Mouse (Mus musculus): ENCODE results near the gene Cacna1h. TPM values are rescaled to one million over a fixed set of nuclear protein-coding genes. Genes with fewer than 3 reads are reported as not detected.

Gene Cacna1h
- total RNA-seq, 2 experiments from 2014 or later = 23.5 to 46.0 TPM

GRCm38 (mm10) chr17:25408302-25408999 lies 25.1 kb downstream of the Cacna1h start:
- no peak for DNase-seq

- DNase-seq = peak; percentile 40
These were observed 26.2 kb downstream of the Cacna1h start for GRCm38 (mm10) chr17:25407352-25407751.

DNA sequence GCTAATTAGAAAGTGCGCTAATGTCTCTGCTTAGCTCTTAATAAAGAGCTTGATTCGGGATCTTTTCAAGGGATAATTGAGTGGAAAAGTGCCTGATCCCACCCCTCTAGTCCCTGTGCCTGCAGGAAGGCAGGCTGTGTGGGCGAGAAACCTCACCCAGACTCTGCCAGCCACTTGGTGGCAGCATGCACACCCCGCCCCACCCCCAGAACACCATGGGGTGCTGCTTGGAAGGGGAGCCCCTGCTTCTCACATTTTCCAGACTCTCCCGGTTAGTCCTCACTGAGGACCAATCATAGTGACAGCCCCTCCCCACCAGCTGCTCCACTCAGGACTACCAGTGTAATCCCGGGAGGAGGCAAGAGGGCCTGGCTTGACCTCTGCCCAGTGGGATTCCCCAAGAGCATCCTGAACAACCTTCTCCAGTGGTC lies 27.6 kb downstream of the Cacna1h start:
- DNase-seq = peak; percentile 47

DNA sequence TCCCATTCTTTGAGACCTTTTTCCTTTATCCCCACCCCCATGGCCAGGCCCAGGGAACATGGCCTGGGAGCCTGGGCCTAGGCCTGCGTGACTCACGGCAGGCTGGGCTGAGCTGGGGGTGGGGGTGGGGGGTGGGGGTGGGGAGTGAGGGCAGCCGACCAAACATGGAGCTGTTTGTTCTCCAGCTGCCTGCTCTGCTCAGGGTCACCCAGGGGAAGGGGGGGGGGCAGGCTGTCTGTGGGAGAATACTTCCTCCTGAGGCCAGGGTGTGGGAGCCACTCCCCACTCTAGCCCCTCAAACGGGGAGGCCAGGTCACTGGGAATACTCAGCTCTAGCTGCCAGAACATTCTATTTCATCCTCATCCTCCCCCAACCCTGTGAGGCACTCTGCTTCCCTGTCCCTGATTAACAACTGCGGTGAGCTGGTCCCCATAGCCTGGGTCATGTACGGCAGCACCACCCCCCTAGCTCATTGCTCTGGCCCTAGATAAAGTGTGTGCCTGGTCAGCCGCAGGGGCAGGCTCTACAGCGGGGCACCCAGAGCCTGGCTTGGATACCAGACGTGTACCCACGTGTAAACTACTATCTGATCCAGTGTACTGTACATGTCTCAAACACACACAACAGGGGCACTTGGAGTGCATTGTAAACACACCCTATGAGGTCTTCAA lies 28.2 kb downstream of the Cacna1h start:
- peak; percentile 61 for DNase-seq

DNA sequence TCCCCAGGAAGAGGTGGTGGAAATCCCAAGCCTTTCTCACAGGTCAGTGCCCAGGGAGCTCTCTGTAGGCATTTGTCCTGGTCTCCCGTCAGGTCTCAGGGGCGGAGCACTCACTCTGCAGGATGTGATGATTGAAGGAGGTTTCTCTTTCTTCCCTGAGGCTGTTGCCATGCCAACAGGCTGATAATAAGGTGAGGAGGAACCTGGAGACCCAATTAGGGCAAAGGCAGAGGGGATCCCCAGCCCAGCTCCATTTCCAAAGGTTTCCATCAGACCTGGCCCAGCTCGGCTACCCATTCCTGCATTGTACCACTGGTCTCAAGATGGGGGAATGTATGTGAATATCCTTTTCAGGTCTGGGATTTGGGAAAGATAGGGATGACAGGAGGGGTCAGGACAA lies 29.4 kb downstream of the Cacna1h start:
- no peak for DNase-seq

DNA sequence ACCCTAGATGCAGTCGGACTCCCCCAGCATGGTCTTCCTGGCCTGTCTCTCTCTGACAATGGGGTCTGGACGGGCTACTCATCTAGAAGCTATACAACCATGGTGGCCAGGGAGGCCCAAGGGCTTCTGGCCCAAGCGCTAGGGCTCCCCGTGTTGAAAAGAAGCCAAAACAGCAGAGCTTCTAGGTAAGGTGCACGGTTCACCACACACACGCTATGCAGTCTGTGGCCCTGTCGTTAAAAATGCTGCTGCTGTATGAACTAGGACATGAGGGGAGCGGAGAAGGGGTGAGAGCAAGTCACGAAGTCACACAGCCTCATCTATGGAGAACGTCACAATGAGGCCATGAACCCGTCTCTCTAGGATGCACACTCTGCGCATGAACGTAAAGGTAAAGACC lies 31.4 kb downstream of the Cacna1h start:
- DNase-seq = no peak

- DNase-seq = no peak
These were observed 32.1 kb downstream of the Cacna1h start for GRCm38 (mm10) chr17:25401491-25401890.

GRCm38 (mm10) chr17:25400443-25400842 lies 33.1 kb downstream of the Cacna1h start:
- DNase-seq = peak; percentile 78

DNA sequence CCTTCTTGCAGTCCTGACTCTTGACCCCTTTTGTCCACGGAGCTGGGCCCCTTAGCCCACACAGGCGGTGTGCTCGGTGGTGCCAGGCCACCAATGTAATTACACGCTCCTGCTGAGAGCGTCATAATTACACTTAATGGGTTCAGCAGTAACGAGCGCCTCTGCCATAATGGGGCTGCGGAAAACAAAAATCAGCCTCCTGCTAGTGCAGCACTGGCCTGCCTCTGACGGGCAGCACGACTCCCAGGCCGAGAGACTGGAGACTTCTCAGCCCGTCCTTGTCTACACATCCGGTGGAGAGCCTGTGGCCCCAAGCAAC lies 35.1 kb downstream of the Cacna1h start:
- DNase-seq = no peak

DNA sequence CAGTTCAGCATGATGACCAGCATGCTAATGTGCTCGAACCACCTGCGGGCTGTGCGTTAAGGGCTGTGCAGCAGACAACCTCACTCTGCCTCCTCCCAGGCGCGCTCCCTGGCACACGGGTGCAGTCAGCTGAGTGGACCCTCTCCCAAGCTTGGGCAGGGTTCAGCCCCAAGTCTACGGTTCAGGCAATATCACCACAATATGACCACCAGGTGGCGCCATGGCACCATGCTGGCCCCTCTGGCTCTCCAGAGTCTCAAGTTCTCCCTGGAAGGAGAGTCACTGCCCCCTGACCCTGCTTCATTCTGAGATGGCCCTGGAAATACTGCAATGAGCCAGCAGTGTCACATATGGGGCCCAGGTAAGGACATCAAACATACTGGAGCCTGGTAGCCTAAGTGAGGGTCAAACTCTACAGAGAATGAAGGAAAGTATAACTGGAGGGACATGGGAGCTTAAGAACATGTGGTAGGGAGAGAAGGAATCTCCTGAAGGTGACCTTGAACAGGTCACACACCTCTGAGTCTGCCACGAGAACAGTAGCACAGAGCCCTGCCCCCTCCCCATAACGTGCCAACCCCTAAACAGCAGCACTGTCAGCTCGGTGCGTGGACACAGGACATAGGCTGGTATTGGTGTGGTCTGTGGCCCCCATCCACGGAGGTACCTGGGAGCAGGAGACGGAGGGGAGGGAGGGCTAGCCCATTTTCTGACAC lies 35.6 kb downstream of the Cacna1h start:
- peak; percentile 91 for DNase-seq

DNA sequence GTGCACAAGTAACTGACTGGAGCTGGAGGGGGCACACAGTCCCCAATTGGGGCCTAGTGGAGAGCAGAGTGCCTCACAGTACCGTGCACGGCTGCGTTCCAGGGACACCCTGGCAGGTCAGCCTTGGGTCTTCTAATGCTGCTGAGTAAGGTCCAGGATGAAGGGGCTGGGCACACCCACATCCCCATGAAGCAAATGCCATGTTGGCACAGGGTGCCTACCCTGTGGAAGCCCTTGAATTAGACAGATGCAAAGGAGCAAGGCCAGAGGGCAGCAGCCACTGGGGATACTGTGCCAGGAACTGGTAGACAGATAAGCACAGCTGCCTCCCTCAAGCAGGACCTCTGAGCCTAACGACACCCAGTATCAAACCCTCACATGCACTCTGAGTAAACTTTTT lies 39.1 kb downstream of the Cacna1h start:
- DNase-seq = peak; percentile 38

- peak; percentile 52 for DNase-seq
These were observed 59.6 kb downstream of the Cacna1h start for GRCm38 (mm10) chr17:25374011-25374410.

- DNase-seq = peak; percentile 57
These were observed 61.1 kb downstream of the Cacna1h start for GRCm38 (mm10) chr17:25372491-25372890.

DNA sequence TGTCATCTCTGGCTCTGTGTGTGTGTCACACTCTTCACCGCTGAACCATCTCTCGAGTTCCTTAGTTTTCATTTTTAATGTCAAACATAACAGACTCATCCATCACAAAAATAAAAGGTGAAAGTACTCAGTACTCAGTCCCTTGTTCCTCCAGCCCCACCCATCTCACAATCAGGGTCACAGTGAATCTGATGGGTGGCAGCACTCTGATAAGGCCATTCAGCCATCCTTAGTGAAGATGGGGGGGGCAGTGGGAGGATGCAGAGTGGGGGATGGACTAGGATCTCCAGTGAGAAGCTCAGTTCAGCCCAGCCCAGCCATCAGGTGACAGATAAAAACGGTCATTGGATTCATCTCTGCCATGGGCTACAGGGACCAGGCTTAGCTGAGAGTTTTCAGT lies 64.6 kb downstream of the Cacna1h start, which contains the start of gene Tpsg1:
TSS of gene Tpsg1 (plus strand) at position 301 of the 400 bp plus-strand sequence.
- DNase-seq = no peak

DNA sequence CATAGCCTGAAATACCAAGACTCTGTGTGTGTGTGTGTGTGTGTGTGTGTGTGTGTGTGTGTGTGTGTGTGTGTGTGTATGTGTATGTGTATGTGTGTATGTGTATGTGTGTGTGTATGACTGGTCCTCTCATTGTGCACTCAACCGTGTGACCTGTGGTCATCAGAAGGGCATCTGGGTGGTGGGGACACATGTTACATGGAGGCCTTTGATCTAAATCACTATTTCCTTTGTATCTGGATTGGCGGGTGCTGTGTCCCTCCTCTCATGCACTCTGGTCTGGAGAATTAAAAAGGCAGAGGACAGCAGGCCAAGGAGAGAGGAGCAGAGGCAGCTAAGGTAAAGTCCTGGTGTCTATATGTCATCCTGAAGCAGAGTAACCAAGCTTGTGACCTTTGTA lies 67.6 kb downstream of the Cacna1h start, which contains the start of gene Tpsb2:
TSS of gene Tpsb2 (plus strand) at position 301 of the 400 bp plus-strand sequence.
- no peak for DNase-seq

- peak; percentile 79 for DNase-seq
These were observed 69.9 kb downstream of the Cacna1h start for GRCm38 (mm10) chr17:25363726-25364125.

DNA sequence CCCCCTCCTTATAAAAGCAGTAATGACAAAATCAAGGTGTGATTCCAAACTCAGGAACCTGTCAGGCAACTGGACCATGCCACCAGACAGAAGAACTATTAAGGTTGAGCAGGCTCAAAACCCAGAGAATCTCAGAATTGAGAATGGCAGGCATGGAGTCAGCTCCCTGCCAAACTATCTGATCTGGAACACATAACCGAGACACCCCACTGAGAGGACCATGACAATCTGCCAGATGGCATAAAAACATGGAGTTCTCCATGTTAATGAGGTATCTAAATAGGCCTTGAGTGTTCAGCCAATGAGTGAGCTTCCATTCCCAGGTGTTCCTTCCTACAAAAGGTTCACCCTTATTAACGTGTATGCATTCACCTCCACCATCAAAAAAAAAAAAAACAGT lies 72.3 kb downstream of the Cacna1h start:
- no peak for DNase-seq

GRCm38 (mm10) chr17:25345462-25345861 lies 88.1 kb downstream of the Cacna1h start, which contains the start of gene Tpsab1:
TSS of gene Tpsab1 (minus strand) at chr17:25345562.
- no peak for DNase-seq

GRCm38 (mm10) chr17:25341490-25341889 lies 92.1 kb downstream of the Cacna1h start:
- DNase-seq = no peak

DNA sequence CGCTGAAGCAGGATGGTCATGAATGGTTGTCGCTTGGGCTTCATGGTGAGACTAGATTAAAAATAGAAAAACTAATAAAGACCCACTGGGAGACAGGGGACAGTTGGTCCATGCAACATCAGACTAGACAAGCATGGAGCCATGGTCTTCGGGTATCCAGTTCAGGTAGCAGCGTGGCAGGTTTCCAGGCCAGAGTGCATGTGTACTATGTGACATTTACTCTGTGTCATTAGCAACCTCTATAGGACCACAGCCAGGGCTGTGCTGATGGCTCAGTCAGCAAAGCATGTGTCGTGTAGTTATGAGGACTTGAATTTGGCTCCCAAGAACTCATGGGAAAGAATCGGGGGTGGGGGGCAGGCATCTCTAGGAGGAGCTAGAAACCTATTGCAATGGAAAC lies 93.6 kb downstream of the Cacna1h start:
- no peak for DNase-seq

DNA sequence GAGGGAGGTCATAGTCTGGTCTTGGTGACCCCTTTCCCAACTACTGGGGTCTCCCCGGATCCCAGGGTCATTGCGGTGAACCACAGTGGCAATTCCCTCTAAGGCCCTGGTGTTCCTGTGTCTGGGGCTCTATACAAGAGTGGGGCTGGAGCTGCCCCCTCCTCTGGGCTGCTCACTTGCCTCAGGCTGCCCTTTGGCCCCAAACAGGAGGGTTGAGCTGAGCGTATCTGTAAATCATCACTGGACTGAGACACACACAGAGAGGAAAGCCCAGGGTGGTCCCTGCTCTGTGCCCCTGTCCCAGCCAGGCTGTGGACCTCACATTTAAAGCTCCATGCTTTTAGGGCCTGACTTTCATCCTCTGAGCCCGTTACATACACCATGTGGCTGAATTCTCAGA lies 95.4 kb downstream of the Cacna1h start:
- no peak for DNase-seq

- DNase-seq = peak; percentile 80
These were observed 99.6 kb downstream of the Cacna1h start for GRCm38 (mm10) chr17:25333943-25334342.

- no peak for DNase-seq
These were observed 101.3 kb downstream of the Cacna1h start for GRCm38 (mm10) chr17:25332321-25332720.
